Comparison of ENCODE assay signal across 15 mouse cellular contexts in the genomic region with DNA sequence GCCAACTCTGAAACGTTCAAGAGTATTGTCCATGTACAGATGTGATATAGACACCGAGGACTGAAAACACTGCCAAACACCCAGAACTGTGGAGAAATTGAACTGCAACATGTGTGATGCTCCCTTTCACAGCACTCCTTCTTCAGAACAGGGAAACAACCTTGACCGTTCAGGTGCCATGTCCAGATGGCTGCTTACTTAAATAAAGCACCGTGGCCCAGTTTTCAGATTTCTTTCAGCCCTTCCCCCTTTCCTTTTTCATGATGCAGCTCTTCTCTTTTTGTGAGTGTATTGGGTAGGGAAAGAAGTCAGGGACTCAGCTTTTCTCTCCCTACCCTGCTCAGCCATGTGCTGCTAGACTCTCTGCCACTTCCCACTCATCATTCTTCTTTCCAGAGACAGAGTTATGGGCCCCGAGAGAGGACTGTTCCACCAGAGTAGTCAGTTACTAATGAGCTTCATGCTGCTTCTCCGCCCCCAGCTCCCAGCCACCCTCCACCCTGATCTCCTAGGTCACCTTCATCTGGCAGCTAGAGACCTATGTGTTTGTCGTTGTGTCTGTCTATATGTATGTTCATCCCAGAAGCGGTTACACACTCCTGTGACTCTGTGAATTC.
DNase-seq lines count a peak whose midpoint lies in the region; ATAC-seq and TF ChIP-seq lines count a peak whose summit lies in the region.
"Had no signal": no experiment of that assay in that cellular context is flagged by ENCODE, and none has a peak within 500 bp of the region (broad histone marks: within the 10 kb centered on the region; RNA-seq: fewer than 3 reads in every experiment).

No protein-coding gene starts in this region.

- H3K9ac ChIP-seq in kidney, embryonic 15.5 days, result no peak overlapping the region
- no peak overlapping the region for H3K9ac ChIP-seq in neural tube, embryonic 11.5 days (ENCODE audit: low read length)
- no peak overlapping the region for H3K9ac ChIP-seq in midbrain, embryonic 13.5 days (replicated peaks)
- no peak overlapping the region for H3K9ac ChIP-seq in liver, postnatal 0 days (replicated peaks)

- peak; percentile 30 for DNase-seq in cerebellum, adult 11-12 months
- DNase-seq in cerebellum, adult 11 months, result no peak
- peak; percentile 17 to 21 for DNase-seq in cerebellum, postnatal 25 days
- peak; percentile 24 for DNase-seq in neural tube, embryonic 11.5 days (ENCODE audit: low spot score)
- DNase-seq in heart, embryonic 10.5 days (ENCODE audit: low spot score), result no peak
- no peak for DNase-seq in liver, postnatal 0 days
- DNase-seq: lung, adult 18-20 months; right cerebral cortex, postnatal 4 days had no signal

- H3K36me3 ChIP-seq in kidney, embryonic 15.5 days, result no peaks in the 10 kb centered on the region
- H3K36me3 ChIP-seq in neural tube, embryonic 11.5 days (ENCODE audit: control insufficient read depth, insufficient read depth, low read length), result no peaks in the 10 kb centered on the region
- H3K36me3 ChIP-seq in midbrain, embryonic 13.5 days, result no peaks in the 10 kb centered on the region
- no peaks in the 10 kb centered on the region for H3K36me3 ChIP-seq in heart, embryonic 10.5 days
- no peaks in the 10 kb centered on the region for H3K36me3 ChIP-seq in liver, postnatal 0 days (replicated peaks; ENCODE audit: insufficient read depth, low read length)
- H3K36me3 ChIP-seq: embryonic facial prominence, embryonic 10.5 days had no signal

- peak; percentile 87 for ATAC-seq in kidney, embryonic 15.5 days (replicated peaks; ENCODE audit: low FRiP score)
- peak; percentile 68; the same call in 1 of the 2 replicates for ATAC-seq in neural tube, embryonic 11.5 days (ENCODE audit: insufficient read depth, low FRiP score, low TSS enrichment)
- ATAC-seq in midbrain, embryonic 13.5 days, result no peak
- no peak for ATAC-seq in liver, postnatal 0 days
- ATAC-seq: hindbrain, embryonic 16.5 days; midbrain, embryonic 16.5 days had no signal

- TF ChIP-seq EP300 in liver, postnatal 0 days (IDR thresholded peaks at IDR 0.05; ENCODE audit: low read depth), result no peak

- no peak for TF ChIP-seq CTCF in liver, postnatal 0 days (IDR thresholded peaks at IDR 0.05; ENCODE audit: low read depth)

- no peak overlapping the region; the same call in 1 of the 2 replicates for H3K4me2 ChIP-seq in kidney, embryonic 15.5 days
- no peak overlapping the region for H3K4me2 ChIP-seq in neural tube, embryonic 11.5 days (ENCODE audit: low read depth)
- H3K4me2 ChIP-seq in midbrain, embryonic 13.5 days (replicated peaks), result no peak overlapping the region
- H3K4me2 ChIP-seq in liver, postnatal 0 days (ENCODE audit: low read depth, low read length), result no peak overlapping the region

- no peaks in the 10 kb centered on the region for H3K27me3 ChIP-seq in kidney, embryonic 15.5 days
- H3K27me3 ChIP-seq in neural tube, embryonic 11.5 days (ENCODE audit: control insufficient read depth, insufficient read depth, low read length), result no peaks in the 10 kb centered on the region
- no peaks in the 10 kb centered on the region for H3K27me3 ChIP-seq in midbrain, embryonic 13.5 days
- H3K27me3 ChIP-seq in heart, embryonic 10.5 days (ENCODE audit: insufficient read depth, poor library complexity, severe bottlenecking), result no peaks in the 10 kb centered on the region
- no peaks in the 10 kb centered on the region for H3K27me3 ChIP-seq in liver, postnatal 0 days (ENCODE audit: insufficient read depth, low read length)
- H3K27me3 ChIP-seq: CH12.LX had no signal

- H3K9me3 ChIP-seq in kidney, embryonic 15.5 days (replicated peaks), result no peaks in the 10 kb centered on the region
- H3K9me3 ChIP-seq in neural tube, embryonic 11.5 days (ENCODE audit: control insufficient read depth, low read length), result no peaks in the 10 kb centered on the region
- H3K9me3 ChIP-seq in midbrain, embryonic 13.5 days, result no peaks in the 10 kb centered on the region
- H3K9me3 ChIP-seq in heart, embryonic 10.5 days, result no peaks in the 10 kb centered on the region
- H3K9me3 ChIP-seq in liver, postnatal 0 days (ENCODE audit: low read length), result no peaks in the 10 kb centered on the region
- H3K9me3 ChIP-seq: embryonic facial prominence, embryonic 10.5 days had no signal

- WGBS in kidney, embryonic 15.5 days, result 27% methylated on average over 8 of the region's 8 CpGs
- WGBS in neural tube, embryonic 11.5 days, result 55% methylated on average over 8 of the region's 8 CpGs
- WGBS in midbrain, embryonic 13.5 days, result 89% methylated on average over 8 of the region's 8 CpGs
- 77% methylated on average over 8 of the region's 8 CpGs for WGBS in heart, embryonic 10.5 days
- WGBS in liver, postnatal 0 days (ENCODE audit: insufficient replicate concordance), result 75% methylated on average over 8 of the region's 8 CpGs

- H3K4me3 ChIP-seq in kidney, embryonic 15.5 days (replicated peaks), result no peak overlapping the region
- no peak overlapping the region for H3K4me3 ChIP-seq in neural tube, embryonic 11.5 days (ENCODE audit: low read depth, low read length)
- no peak overlapping the region for H3K4me3 ChIP-seq in midbrain, embryonic 13.5 days (replicated peaks)
- no peak overlapping the region for H3K4me3 ChIP-seq in heart, embryonic 10.5 days
- H3K4me3 ChIP-seq in liver, postnatal 0 days (ENCODE audit: low read depth, low read length), result no peak overlapping the region
- H3K4me3 ChIP-seq: embryonic facial prominence, embryonic 10.5 days had no signal

- peaks cover 15% of the 10 kb centered on the region; the same call in 1 of the 2 replicates for H3K4me1 ChIP-seq in kidney, embryonic 15.5 days
- H3K4me1 ChIP-seq in neural tube, embryonic 11.5 days (ENCODE audit: control insufficient read depth, insufficient read depth, low read length), result no peaks in the 10 kb centered on the region
- no peaks in the 10 kb centered on the region for H3K4me1 ChIP-seq in midbrain, embryonic 13.5 days (replicated peaks)
- H3K4me1 ChIP-seq in heart, embryonic 10.5 days, result peaks cover 10% of the 10 kb centered on the region; the same call in 1 of the 2 replicates
- H3K4me1 ChIP-seq in liver, postnatal 0 days (ENCODE audit: insufficient read depth), result no peaks in the 10 kb centered on the region
- H3K4me1 ChIP-seq: embryonic facial prominence, embryonic 10.5 days had no signal

- peak overlapping the region; percentile 27; the same call in 1 of the 2 replicates for H3K27ac ChIP-seq in kidney, embryonic 15.5 days
- H3K27ac ChIP-seq in neural tube, embryonic 11.5 days (ENCODE audit: low read depth, low read length), result no peak overlapping the region
- H3K27ac ChIP-seq in midbrain, embryonic 13.5 days, result no peak overlapping the region
- H3K27ac ChIP-seq in heart, embryonic 10.5 days, result no peak overlapping the region
- H3K27ac ChIP-seq in liver, postnatal 0 days (ENCODE audit: low read depth), result no peak overlapping the region
- H3K27ac ChIP-seq: embryonic facial prominence, embryonic 10.5 days; macrophage had no signal

Comparison
In these comparisons a context has a peak if more than half of its experiments do, and no peak if none do; other contexts are left out.
1. DNase-seq: peak in cerebellum, adult 11-12 months (single experiment), cerebellum, postnatal 25 days (2 of 2) and neural tube, embryonic 11.5 days (single experiment); none in cerebellum, adult 11 months (single experiment), heart, embryonic 10.5 days (single experiment) and liver, postnatal 0 days (single experiment).
2. ATAC-seq: peak in kidney, embryonic 15.5 days (single experiment) and neural tube, embryonic 11.5 days (single experiment); none in midbrain, embryonic 13.5 days (single experiment) and liver, postnatal 0 days (single experiment).